Mouse (Mus musculus) heart, adult 2 months (tissue): Measurements from ENCODE around the gene Dcx. TPM values are rescaled to one million over a fixed set of nuclear protein-coding genes. Genes with fewer than 3 reads are reported as not detected.

Experiments used
- DNase-seq, 2 experiments: peaks; one replicate each; pipeline ENCODE4 v3.0.0; 2021
- H3K27ac ChIP-seq: fragments of 200-600 bp; 2 replicates; pipeline ENCODE4 v1.8.1; 2022
- H3K27me3 ChIP-seq: fragments of 200-500 bp; 2 replicates; pipeline ENCODE4 v1.6.1; 2012; ENCODE audit warnings: mild to moderate bottlenecking, low read length, inconsistent platforms, mixed read lengths; ENCODE audit not compliant: control insufficient read depth, insufficient read depth
- H3K36me3 ChIP-seq: fragments of 200-500 bp; 2 replicates; pipeline ENCODE4 v1.6.1; 2012; ENCODE audit warnings: low read length, inconsistent platforms; ENCODE audit not compliant: control insufficient read depth, insufficient read depth
- H3K4me1 ChIP-seq: fragments of 200-500 bp; 2 replicates; pipeline ENCODE4 v1.6.1; 2011; ENCODE audit warnings: low read length; ENCODE audit not compliant: control insufficient read depth, insufficient read depth
- H3K4me3 ChIP-seq: fragments of 200-600 bp; 2 replicates; pipeline ENCODE4 v1.8.1; 2022
- H3K79me2 ChIP-seq: fragments of 200-500 bp; replicated peaks from 2 replicates; pipeline ENCODE4 v1.6.1; 2012; ENCODE audit warnings: mild to moderate bottlenecking, inconsistent platforms, low read length, moderate library complexity, mixed read lengths; ENCODE audit not compliant: control insufficient read depth, insufficient read depth
- H3K9ac ChIP-seq: fragments of 200-500 bp; 2 replicates; pipeline ENCODE4 v1.6.1; 2012; ENCODE audit warnings: low read depth, mild to moderate bottlenecking, control low read depth, inconsistent platforms, low read length, mixed read lengths
- CTCF ChIP-seq: fragments of 200-600 bp; IDR thresholded peaks from 2 replicates; pipeline ENCODE4 v1.8.1; 2022; ENCODE audit warnings: antibody characterized with exemption, mild to moderate bottlenecking, moderate library complexity
- EP300 ChIP-seq: fragments of 200-500 bp; IDR thresholded peaks from 2 replicates; pipeline ENCODE4 v1.6.1; 2011; ENCODE audit warnings: low read depth, low read length, control low read depth; ENCODE audit not compliant: insufficient read depth
- POLR2A ChIP-seq: fragments of 200-500 bp; IDR thresholded peaks from 2 replicates; pipeline ENCODE4 v1.6.1; 2011; ENCODE audit warnings: mild to moderate bottlenecking, low read depth, low read length, control low read depth; ENCODE audit not compliant: insufficient read depth
- WGBS: fragments of 180-500 bp; shearing (Covaris S2); methylation state at CpG from one replicate; pipeline ENCODE4 v1.1.7; 2018; 5-methylcytosine and 5-hydroxymethylcytosine counted together
- intact Hi-C: fragments of 180-260 bp; cut with DNase I; formaldehyde crosslinking; loops from one replicate; pipeline ENCODE4 v1.15.1; 2025
- long read RNA-seq: library from polyadenylated mRNA; stranded (forward); transcript quantifications from one replicate; pipeline ENCODE4 v2.0.0, GENCODE M21; 2021
- polyA plus RNA-seq: library from polyadenylated mRNA; depleted of rRNA; stranded (reverse); fragments of >200 nt; gene quantifications from 2 replicates; pipeline ENCODE4 v1.2.3, GENCODE M21; 2012; rRNA removed
- total RNA-seq, 2 experiments: library from RNA; stranded (reverse); gene quantifications; 2 replicates each; pipeline ENCODE4 v1.2.3; 2021

Gene Dcx
- not detected for total RNA-seq
- polyA plus RNA-seq: not detected in 2 replicates
- long read RNA-seq: 0 reads

DNA sequence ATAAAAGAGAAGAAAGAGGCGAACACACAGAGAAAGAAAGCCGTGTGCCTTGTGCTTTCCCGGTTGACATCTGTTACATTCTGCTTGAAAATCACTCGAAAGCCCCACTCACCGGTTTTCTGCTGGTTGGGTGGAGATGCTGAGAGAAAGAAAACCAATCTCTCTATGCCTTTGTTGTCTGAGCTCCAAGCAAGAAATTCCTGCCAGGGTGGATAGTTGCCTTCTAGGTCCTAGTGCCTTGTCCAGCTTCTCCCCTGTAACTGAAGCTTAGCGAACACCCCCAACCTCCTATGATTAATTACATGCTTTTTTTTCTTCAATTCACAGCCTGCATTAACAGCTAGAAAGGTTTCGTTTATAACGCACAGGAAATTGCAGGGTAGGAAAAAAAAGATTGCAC lies at the start of gene Dcx:
TSS of gene Dcx (minus strand) at position 354 of the 400 bp plus-strand sequence.
- Histone ChIP-seq H3K9ac (no peak within 1 kb of the TSS), H3K36me3 (no peaks in the 10 kb centered on the region), H3K27ac (no peak within 1 kb of the TSS), H3K27me3 (no peaks in the 10 kb centered on the region), H3K79me2 (no peaks in the 10 kb centered on the region), H3K4me3 (no peak within 1 kb of the TSS), H3K4me1 (no peaks in the 10 kb centered on the region)
- intact Hi-C loops: no loop called here
- DNase-seq: no peak
- WGBS: 60% methylated on average over 8 of the region's 8 CpGs
- TF ChIP-seq CTCF (no peak), EP300 (no peak), POLR2A (no peak)

DNA sequence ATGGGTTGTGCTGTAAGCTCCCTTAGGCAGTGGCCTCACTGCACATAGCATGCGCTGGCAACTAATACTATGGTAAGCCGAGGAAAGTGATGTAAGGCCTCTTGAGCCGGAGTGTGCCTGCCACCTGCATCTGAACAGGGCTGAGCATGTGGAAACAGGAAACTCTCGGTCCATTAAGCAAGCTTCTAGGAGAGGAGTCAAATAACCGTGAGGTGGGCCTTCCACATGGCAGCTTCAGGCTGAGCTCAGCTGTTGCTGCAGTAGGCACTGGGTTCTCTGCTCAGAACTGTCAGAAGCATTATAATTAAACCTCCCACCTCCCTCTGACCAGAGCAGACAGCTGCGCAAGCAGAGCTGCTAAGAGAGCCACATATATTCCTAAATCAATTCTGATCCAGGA lies 33.1 kb upstream of the Dcx start:
- intact Hi-C loops: no loop called here
- 55% methylated on average over 6 of the region's 6 CpGs for WGBS
- Histone ChIP-seq H3K27ac (no peak overlapping the region), H3K27me3 (no peaks in the 10 kb centered on the region), H3K36me3 (no peaks in the 10 kb centered on the region), H3K4me1 (no peaks in the 10 kb centered on the region), H3K9ac (no peak overlapping the region), H3K4me3 (no peak overlapping the region), H3K79me2 (no peaks in the 10 kb centered on the region)
- TF ChIP-seq EP300: no peak
- no peak for TF ChIP-seq POLR2A
- no peak for TF ChIP-seq CTCF
- no peak for DNase-seq

DNA sequence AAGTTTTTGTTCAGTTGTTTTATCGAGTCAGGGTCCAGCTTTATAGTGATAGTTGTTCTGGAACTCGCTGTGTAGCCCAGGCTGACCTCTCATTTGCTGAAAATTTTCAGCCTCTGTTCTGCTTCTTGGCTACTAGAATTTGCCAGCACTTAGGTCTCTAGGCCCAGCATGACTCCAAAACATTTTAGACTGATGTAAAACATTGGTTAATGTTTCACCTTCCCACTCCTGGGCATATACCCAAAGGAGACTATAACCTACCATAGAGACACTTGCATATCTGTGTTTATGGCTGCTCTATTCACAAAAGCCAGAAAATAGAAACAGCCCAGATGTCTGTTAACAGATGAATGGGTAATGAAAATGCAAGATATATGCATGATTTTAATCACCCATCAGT lies 560 bp upstream of the Dcx start:
- TF ChIP-seq EP300 (no peak), POLR2A (no peak), CTCF (no peak)
- Histone ChIP-seq H3K27ac (no peak overlapping the region), H3K4me1 (no peaks in the 10 kb centered on the region), H3K4me3 (no peak overlapping the region), H3K36me3 (no peaks in the 10 kb centered on the region), H3K79me2 (no peaks in the 10 kb centered on the region), H3K9ac (no peak overlapping the region), H3K27me3 (no peaks in the 10 kb centered on the region)
- 48% methylated on average over 2 of the region's 2 CpGs for WGBS
- intact Hi-C loops: no loop called here
- DNase-seq: no peak

DNA sequence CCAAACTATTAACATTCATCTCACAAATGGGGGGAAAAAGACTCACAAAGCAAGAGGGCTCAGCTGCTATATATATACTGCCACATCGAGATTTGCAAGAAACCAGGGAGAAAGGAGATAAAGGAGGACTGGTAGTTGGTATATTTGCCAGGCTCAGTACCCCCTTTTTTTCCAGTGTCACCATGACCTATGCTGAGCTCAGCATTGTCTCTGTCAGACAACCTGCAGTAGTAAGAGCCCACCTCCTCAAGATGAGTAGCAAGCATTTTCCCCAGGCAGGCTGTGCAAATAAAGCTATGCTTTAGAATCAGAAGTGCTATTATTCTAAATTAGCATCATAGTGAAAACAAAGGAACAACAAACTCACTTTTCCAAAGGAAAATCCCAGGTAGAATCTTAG lies 581 bp downstream of the Dcx start:
- TF ChIP-seq CTCF: no peak
- no peak for TF ChIP-seq POLR2A
- no peak for TF ChIP-seq EP300
- Histone ChIP-seq H3K79me2 (no peaks in the 10 kb centered on the region), H3K36me3 (no peaks in the 10 kb centered on the region), H3K9ac (no peak overlapping the region), H3K27me3 (no peaks in the 10 kb centered on the region), H3K4me3 (no peak overlapping the region), H3K4me1 (no peaks in the 10 kb centered on the region), H3K27ac (no peak overlapping the region)
- no peak for DNase-seq
- WGBS: 62% methylated on average over 1 of the region's 1 CpGs
- intact Hi-C loops: no loop called here

DNA sequence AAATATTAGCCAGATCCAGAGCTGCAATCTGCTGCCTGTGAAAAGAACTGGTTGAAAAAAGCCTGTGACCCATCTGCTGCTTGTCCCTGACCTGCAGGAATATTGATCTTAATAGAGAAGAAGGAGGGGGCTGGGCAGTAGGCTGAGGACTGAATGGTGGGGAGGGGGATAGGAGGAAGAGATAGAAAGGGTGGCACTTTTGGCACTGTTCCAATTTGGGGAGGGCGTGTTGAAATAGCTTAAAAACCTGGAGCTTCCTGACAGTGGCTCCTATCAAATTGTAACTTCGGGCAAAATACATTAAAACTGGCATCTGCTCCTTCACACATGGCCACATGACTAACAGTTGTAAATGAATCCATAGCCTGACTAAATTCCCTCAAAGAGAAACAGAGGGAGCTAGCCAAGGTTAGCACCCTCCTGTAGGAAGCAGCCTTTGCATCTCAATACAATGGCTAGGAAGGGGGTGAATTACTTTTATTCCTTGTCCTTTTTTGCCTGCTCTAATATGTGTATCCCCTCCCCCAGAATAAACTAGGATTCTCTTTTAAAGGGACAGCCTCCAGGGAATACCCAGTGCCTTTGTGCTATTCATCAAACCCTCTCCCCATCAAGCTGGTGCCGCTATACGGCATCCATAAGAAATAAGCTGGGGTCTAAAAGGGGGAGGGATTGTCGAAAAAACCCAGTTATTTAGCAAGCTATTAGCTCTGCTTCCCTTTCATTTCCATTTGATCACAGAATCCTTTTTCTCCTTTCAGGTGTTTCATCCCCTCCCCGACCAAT lies 1.5 kb downstream of the Dcx start:
- H3K4me3 ChIP-seq: no peak overlapping the region
- H3K79me2 ChIP-seq: no peaks in the 10 kb centered on the region
- no peaks in the 10 kb centered on the region for H3K27me3 ChIP-seq
- DNase-seq: no peak
- no peak overlapping the region for H3K9ac ChIP-seq
- H3K36me3 ChIP-seq: no peaks in the 10 kb centered on the region
- intact Hi-C loops: no loop called here
- H3K4me1 ChIP-seq: no peaks in the 10 kb centered on the region
- no peak for TF ChIP-seq POLR2A
- no peak for TF ChIP-seq CTCF
- no peak for TF ChIP-seq EP300
- WGBS: 48% methylated on average over 6 of the region's 6 CpGs
- H3K27ac ChIP-seq: no peak overlapping the region

DNA sequence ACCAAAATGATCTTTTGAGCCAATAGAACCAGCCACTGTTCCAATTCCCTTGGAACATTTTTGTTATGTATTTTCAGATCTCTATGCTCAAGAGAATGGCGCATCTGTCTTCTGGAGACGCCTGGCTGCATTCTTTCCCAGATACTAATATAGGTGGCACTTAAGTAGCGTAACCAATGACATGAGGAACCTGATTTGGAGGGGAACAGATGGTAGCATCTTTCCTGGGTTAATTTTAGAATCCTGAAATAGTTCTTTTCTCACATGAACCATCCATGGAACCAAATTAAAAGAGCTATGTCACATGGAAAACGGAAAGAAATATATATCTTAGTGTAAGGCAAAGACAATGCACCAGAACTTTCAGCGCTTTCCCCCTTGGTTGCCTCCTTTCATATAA lies 11.0 kb downstream of the Dcx start:
- TF ChIP-seq CTCF (no peak), POLR2A (no peak), EP300 (no peak)
- H3K79me2 ChIP-seq: no peaks in the 10 kb centered on the region
- no peak overlapping the region for H3K9ac ChIP-seq
- H3K4me3 ChIP-seq: no peak overlapping the region
- intact Hi-C loops: no loop called here
- H3K27me3 ChIP-seq: no peaks in the 10 kb centered on the region
- no peak overlapping the region for H3K27ac ChIP-seq
- DNase-seq: no peak
- no peaks in the 10 kb centered on the region for H3K4me1 ChIP-seq
- H3K36me3 ChIP-seq: no peaks in the 10 kb centered on the region
- 78% methylated on average over 5 of the region's 5 CpGs for WGBS
